Mouse (Mus musculus): ENCODE measurements around the gene 1700003E16Rik. TPM values are rescaled to one million over a fixed set of nuclear protein-coding genes. Genes with fewer than 3 reads are reported as not detected.

The 1700003E16Rik gene
- polyA plus RNA-seq (2017; shearing (Covaris generic)), result not detected

GRCm38 (mm10) chr6:83156259-83156684, at the start of gene 1700003E16Rik, which contains the start of gene Wdr54:
Gene 1700003E16Rik (plus strand): TSS chr6:83156404.
Gene Wdr54 (minus strand): TSS chr6:83156397.

GRCm38 (mm10) chr6:83108762-83109668, 47.2 kb upstream of the 1700003E16Rik start, which contains the start of gene Mrpl53:
Gene Mrpl53 (plus strand): TSS chr6:83109040.

GRCm38 (mm10) chr6:83115011-83115671, 41.1 kb upstream of the 1700003E16Rik start, which contains the start of gene Mogs:
Gene Mogs (plus strand): TSS chr6:83115496.

GRCm38 (mm10) chr6:83120930-83121862, 35.0 kb upstream of the 1700003E16Rik start, which contains the start of gene Wbp1:
Gene Wbp1 (minus strand): TSS chr6:83121559.

GRCm38 (mm10) chr6:83125331-83125730, 30.9 kb upstream of the 1700003E16Rik start, which contains the start of gene Ino80b:
Gene Ino80b (minus strand): TSS chr6:83125431.

GRCm38 (mm10) chr6:83134951-83135513, 21.2 kb upstream of the 1700003E16Rik start, which contains the start of gene Rtkn:
Gene Rtkn (plus strand): TSS chr6:83135463.

GRCm38 (mm10) chr6:83165607-83166242, 9.5 kb downstream of the 1700003E16Rik start, which contains the start of gene Dctn1:
Gene Dctn1 (plus strand): TSS chr6:83165920.

Other genes with a start within 250 kb of the 1700003E16Rik start
- 5.4 TPM for gene Sema4f, start 216.6 kb upstream of the 1700003E16Rik start, polyA plus RNA-seq (2017; shearing (Covaris generic))
- 1.6 TPM for gene M1ap, start 209.5 kb upstream of the 1700003E16Rik start, polyA plus RNA-seq (2017; shearing (Covaris generic))
- 66.4 TPM for gene Dok1, start 122.9 kb upstream of the 1700003E16Rik start, polyA plus RNA-seq (2017; shearing (Covaris generic))
- gene Loxl3, start 122.2 kb upstream of the 1700003E16Rik start, polyA plus RNA-seq (2017; shearing (Covaris generic)), result 0.29 TPM
- 590 TPM for gene Aup1, start 101.9 kb upstream of the 1700003E16Rik start, polyA plus RNA-seq (2017; shearing (Covaris generic))
- 84.3 TPM for gene Htra2, start 101.1 kb upstream of the 1700003E16Rik start, polyA plus RNA-seq (2017; shearing (Covaris generic))
- gene Dqx1, start 98.6 kb upstream of the 1700003E16Rik start, polyA plus RNA-seq (2017; shearing (Covaris generic)), result 6.1 TPM
- gene Tlx2, start 86.1 kb upstream of the 1700003E16Rik start, polyA plus RNA-seq (2017; shearing (Covaris generic)), result not detected
- gene Pcgf1, start 78.5 kb upstream of the 1700003E16Rik start, polyA plus RNA-seq (2017; shearing (Covaris generic)), result 43.4 TPM
- not detected for gene Lbx2, start 70.0 kb upstream of the 1700003E16Rik start, polyA plus RNA-seq (2017; shearing (Covaris generic))
- 5.7 TPM for gene Ccdc142, start 54.8 kb upstream of the 1700003E16Rik start, polyA plus RNA-seq (2017; shearing (Covaris generic))
- gene Gm42688, start 54.8 kb upstream of the 1700003E16Rik start, polyA plus RNA-seq (2017; shearing (Covaris generic)), result 9.1 TPM
- 62.5 TPM for gene Mrpl53, start 47.4 kb upstream of the 1700003E16Rik start, polyA plus RNA-seq (2017; shearing (Covaris generic))
- gene Mogs, start 40.9 kb upstream of the 1700003E16Rik start, polyA plus RNA-seq (2017; shearing (Covaris generic)), result 3.6 TPM
- 85.1 TPM for gene Wbp1, start 34.8 kb upstream of the 1700003E16Rik start, polyA plus RNA-seq (2017; shearing (Covaris generic))
- 9.8 TPM for gene Ino80b, start 31.0 kb upstream of the 1700003E16Rik start, polyA plus RNA-seq (2017; shearing (Covaris generic))
- gene Rtkn, start 20.9 kb upstream of the 1700003E16Rik start, polyA plus RNA-seq (2017; shearing (Covaris generic)), result 0.79 TPM
- gene Wdr54, start within 50 bp of the 1700003E16Rik start, polyA plus RNA-seq (2017; shearing (Covaris generic)), result 0.87 TPM
- 98.4 TPM for gene Dctn1, start 9.5 kb downstream of the 1700003E16Rik start, polyA plus RNA-seq (2017; shearing (Covaris generic))
- 0.74 TPM for gene Slc4a5, start 63.4 kb downstream of the 1700003E16Rik start, polyA plus RNA-seq (2017; shearing (Covaris generic))
- 97.4 TPM for gene Mthfd2, start 169.5 kb downstream of the 1700003E16Rik start, polyA plus RNA-seq (2017; shearing (Covaris generic))
- 144 TPM for gene Mob1a, start 169.6 kb downstream of the 1700003E16Rik start, polyA plus RNA-seq (2017; shearing (Covaris generic))
- 62.8 TPM for gene Bola3, start 192.7 kb downstream of the 1700003E16Rik start, polyA plus RNA-seq (2017; shearing (Covaris generic))